ENCODE assay signal across 12 mouse cellular contexts in the genomic region with DNA sequence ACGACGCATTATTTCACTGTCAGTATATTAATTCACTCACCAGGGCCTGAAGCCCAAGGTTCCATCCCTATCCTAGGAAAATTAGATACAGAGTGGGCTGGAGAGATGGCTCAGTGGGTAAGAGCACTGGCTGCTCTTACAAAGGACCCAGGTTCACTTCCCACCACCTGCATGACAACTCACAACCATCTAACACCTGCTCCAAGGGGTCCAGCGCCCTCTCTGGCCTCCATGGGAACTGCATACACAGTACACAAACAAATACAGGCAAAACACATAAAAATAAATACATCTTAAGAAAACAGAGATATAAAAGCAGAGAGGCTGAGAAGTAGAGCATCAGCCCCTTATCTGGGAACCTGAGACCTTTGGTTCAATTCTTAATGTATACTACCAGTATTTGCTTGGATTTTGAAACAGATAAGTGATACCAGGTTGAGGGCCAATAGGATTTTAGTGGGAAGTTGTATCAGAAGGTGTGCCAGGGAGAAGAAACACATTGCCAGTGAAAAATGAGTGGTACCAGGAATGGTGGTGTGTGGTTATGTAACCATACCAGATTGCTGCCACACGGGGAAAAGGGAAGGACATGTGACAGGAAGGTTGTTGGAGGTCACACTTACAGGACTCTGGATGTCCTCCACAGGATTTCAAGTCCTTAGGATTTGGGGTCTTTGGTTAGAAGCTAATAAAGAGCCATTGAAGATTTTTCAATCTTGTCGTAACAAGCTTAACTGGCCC. TPM values are rescaled to one million over a fixed set of nuclear protein-coding genes. Genes with fewer than 3 reads are reported as not detected.
DNase-seq lines count a peak whose midpoint lies in the region; ATAC-seq and TF ChIP-seq lines count a peak whose summit lies in the region.
"Had no signal": no experiment of that assay in that cellular context is flagged by ENCODE, and none has a peak within 500 bp of the region (broad histone marks: within the 10 kb centered on the region; RNA-seq: fewer than 3 reads in every experiment).

No protein-coding gene starts in this region.

- H3K27me3 ChIP-seq in E14TG2a.4 (ENCODE audit: insufficient read depth, low read length) (no peaks in the 10 kb centered on the region), Patski (no peaks in the 10 kb centered on the region)
- H3K27me3 ChIP-seq: neural tube, embryonic 13.5 days had no signal

- H3K4me1 ChIP-seq in E14TG2a.4 (replicated peaks; ENCODE audit: low read depth, low read length), result no peaks in the 10 kb centered on the region

- CTCF ChIA-PET in Patski (lab: Charles Lee), result interaction anchor here (1.3 to 3.2 kb wide), 5 partner anchors 30 to 68 kb away, joined by 3 to 29 read pairs (median 4); no protein-coding TSS in a partner anchor

- POLR2A ChIA-PET in Patski (lab: Charles Lee), result no interaction called here

- in situ Hi-C loops in Patski (cut with MboI; ENCODE audit: low pct_unique_long_range_greater_than_20kb), result no loop called here

- DNase-seq in left cerebral cortex, adult 2 months (ENCODE audit: extremely low spot score in 1 of 2, low spot score in 2 of 2), result no peak
- DNase-seq in left cerebral cortex, adult 11 months (ENCODE audit: low spot score), result no peak
- no peak for DNase-seq in Patski (ENCODE audit: low read depth, low spot score)
- peak; percentile 58 for DNase-seq in induced T-regulatory cell, adult 2 months (ENCODE audit: low read depth)
- no peak for DNase-seq in gastrocnemius, postnatal 14 days
- DNase-seq: adrenal gland, adult 8-10 months had no signal

- no peak overlapping the region for H3K4me3 ChIP-seq in left cerebral cortex, adult 2 months
- no peak overlapping the region for H3K4me3 ChIP-seq in E14TG2a.4 (replicated peaks; ENCODE audit: low read length)
- H3K4me3 ChIP-seq: heart, embryonic 10.5 days; neural tube, embryonic 13.5 days had no signal

- no peak for ATAC-seq in Patski
- no peak for ATAC-seq in activated CD4-positive, CD25-positive, alpha-beta regulatory T cell, adult 4 months

- no peaks in the 10 kb centered on the region for H3K9me3 ChIP-seq in E14TG2a.4 (ENCODE audit: low read length)
- H3K9me3 ChIP-seq: heart, embryonic 10.5 days; neural tube, embryonic 13.5 days had no signal

- no peak overlapping the region for H3K27ac ChIP-seq in left cerebral cortex, adult 2 months
- H3K27ac ChIP-seq: heart, embryonic 10.5 days; neural tube, embryonic 13.5 days had no signal

- peak; percentile 42 for TF ChIP-seq CTCF in left cerebral cortex, adult 2 months (IDR thresholded peaks at IDR 0.05)
- TF ChIP-seq CTCF in E14TG2a.4 (conservative IDR thresholded peaks at IDR 0.05; ENCODE audit: low read length) (peak; percentile 98), Patski (IDR thresholded peaks at IDR 0.05) (peak; percentile 67)

- intact Hi-C loops in left cerebral cortex, adult 2 months (cut with DNase I), result no loop called here
- intact Hi-C loops in gastrocnemius, postnatal 14 days (cut with DNase I; ENCODE audit: low total_unique reads), result no loop called here

- peaks cover 18% of the 10 kb centered on the region for H3K36me3 ChIP-seq in E14TG2a.4 (ENCODE audit: insufficient read depth, low read length)

RNA-seq across cellular contexts. Expression of a gene that starts 29.9 kb away (rescaled TPM):
- 10 to 100 TPM; 25.3 to 28.6 TPM for total RNA-seq in left cerebral cortex, adult 2 months (2021)
- polyA plus RNA-seq in Patski (2021), result 47.3 TPM
- 1 to 10 TPM; 2.4 to 4.6 TPM for polyA plus RNA-seq in activated CD4-positive, CD25-positive, alpha-beta regulatory T cell, adult 4 months (2017; shearing (Covaris generic))
- total RNA-seq in gastrocnemius, postnatal 14 days (2021), result 1 to 10 TPM; 7.0 to 9.5 TPM

RNA-seq across cellular contexts. Expression of a gene that starts 44.5 kb away (rescaled TPM):
- not detected for total RNA-seq in left cerebral cortex, adult 2 months (2021)
- not detected for polyA plus RNA-seq in Patski (2021)
- not detected for polyA plus RNA-seq in activated CD4-positive, CD25-positive, alpha-beta regulatory T cell, adult 4 months (2017; shearing (Covaris generic))
- not detected for total RNA-seq in gastrocnemius, postnatal 14 days (2021)
- total RNA-seq: adrenal gland, adult 8-10 months; layer of hippocampus, postnatal 14 days had no signal
- polyA plus RNA-seq: heart, embryonic 10.5 days; lung, embryonic 16.5 days; neural tube, embryonic 13.5 days had no signal

Comparison
In these comparisons a context has a peak if more than half of its experiments do, and no peak if none do; other contexts are left out.
1. CTCF ChIP-seq: peak in every context shown above with its lines; median percentile 98 in E14TG2a.4; 67 in Patski; 42 in left cerebral cortex, adult 2 months.